Mouse (Mus musculus) frontal cortex, postnatal 25 days (tissue): ENCODE measurements around the gene Trpv2.
A peak's percentile ranks its signal among the peaks of the same experiment; 100 is the strongest.

Experiments used
- DNase-seq, 2 experiments: peaks; one replicate each; pipeline ENCODE4 v3.0.0; 2022; ENCODE audit warnings: low spot score in 2 of 2

Gene Trpv2

DNA sequence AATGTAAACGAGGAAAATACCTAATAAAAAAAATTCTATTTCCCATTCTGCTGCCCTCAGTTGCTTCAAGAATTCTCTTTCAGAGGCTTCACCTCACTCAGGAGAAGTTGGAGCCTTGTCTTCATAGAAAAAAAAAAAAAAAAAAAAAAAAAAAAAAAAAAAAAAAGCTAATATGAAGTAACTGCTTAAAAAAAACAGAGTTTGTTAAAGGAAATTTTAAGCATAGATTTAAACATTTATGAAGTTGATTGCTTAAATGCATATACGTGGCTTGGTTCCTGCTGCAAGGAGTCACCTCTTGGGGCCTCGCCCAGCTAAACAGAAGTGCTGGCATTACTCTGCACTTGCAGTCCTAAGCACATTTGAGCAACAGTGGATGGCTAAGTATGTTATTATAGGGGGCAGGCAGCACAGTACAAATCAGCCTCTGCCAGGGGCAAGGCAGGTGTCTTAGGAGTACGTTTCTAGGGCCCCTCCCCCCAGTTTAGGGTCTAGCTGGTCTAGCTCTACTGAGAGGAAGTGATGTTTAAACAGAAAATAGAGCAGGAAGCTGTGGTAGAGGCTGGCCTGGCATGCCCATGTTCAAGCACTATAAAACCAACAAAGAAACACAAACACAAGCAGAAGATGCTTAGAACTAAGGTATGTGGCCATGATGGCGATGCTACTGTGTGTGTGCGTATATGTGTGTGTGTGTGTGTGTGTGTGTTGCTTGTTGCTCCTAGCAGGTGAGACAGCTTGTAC lies at the start of gene Trpv2:
Gene Trpv2, plus strand, starts transcription at position 528 of the 744 bp plus-strand sequence.
- no peak for DNase-seq

DNA sequence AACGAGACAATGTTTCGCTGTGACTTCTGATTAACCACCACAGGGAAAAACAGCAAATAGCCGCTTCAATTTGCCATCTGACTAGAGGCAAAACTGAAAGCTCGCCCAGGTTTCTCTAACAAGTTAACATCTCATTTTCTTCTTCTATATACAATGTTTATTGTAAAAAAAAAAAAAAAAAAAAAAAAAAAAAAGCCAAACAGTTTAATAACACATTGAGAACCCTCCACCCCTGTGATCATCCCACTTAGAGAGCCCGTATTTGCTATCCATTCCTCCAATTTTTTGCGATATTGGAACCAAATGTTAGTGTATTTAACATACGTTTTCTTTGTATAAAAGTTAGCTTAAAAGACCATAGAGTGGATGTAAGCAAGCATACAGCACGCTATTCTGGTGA lies 37.2 kb upstream of the Trpv2 start:
- DNase-seq: no peak

DNA sequence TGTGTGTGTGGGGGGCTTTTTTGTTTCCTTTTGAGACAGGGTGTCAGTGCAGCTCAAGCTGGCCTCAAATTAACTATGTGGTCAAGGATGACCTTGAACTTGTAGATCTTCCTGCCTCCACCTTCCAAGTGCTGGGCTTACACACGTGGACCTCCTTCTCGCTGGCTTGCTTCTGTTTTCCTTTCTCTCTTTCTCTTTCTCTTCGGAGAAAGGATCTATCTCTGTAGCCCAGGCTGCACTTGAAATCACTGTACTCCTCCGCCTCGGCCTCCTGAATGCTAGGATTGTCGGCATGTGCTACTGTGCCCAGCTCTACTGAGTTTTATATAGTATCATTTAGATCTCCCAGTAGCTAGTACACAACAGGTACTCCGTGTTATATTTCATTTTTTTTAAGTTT lies 36.7 kb upstream of the Trpv2 start:
- DNase-seq: no peak

DNA sequence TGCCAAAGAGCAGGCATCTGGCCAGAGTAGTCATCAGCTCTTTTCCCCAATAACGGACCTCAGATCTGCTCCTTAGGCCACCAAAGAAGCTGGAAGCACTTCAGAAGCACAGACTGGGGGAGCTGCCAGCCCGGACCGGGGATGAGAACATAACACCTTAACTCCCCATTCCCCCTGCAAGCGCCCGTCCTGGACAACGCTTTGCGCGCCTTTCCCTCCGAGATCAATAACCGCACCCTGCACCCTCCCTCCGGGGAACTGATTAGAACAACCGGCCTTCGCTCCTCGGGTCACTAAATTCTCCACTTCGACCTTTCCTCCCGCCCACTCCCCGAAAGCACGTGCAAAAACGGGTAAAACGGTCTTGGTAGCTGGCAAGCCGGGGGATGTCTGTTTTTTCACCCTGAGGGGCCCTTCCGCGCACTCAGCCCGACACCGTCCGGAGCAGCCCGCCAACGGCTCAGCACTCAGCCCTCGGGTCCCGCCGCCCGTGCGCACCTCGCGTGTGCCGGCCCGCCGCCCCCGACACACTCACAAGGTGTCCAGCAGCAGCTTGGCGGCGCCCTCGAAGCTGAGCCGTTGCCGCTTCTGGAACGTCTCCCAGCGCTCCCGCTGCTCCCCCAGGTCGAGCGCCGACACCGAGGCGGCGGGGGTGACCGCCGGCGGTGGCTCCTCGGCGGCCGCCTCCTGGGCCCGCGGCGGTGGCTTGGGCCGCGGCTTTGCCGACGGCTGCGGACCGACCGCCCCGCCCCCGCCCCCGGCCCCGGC lies 35.8 kb upstream of the Trpv2 start:
- peak; percentile 29 to 41 for DNase-seq

DNA sequence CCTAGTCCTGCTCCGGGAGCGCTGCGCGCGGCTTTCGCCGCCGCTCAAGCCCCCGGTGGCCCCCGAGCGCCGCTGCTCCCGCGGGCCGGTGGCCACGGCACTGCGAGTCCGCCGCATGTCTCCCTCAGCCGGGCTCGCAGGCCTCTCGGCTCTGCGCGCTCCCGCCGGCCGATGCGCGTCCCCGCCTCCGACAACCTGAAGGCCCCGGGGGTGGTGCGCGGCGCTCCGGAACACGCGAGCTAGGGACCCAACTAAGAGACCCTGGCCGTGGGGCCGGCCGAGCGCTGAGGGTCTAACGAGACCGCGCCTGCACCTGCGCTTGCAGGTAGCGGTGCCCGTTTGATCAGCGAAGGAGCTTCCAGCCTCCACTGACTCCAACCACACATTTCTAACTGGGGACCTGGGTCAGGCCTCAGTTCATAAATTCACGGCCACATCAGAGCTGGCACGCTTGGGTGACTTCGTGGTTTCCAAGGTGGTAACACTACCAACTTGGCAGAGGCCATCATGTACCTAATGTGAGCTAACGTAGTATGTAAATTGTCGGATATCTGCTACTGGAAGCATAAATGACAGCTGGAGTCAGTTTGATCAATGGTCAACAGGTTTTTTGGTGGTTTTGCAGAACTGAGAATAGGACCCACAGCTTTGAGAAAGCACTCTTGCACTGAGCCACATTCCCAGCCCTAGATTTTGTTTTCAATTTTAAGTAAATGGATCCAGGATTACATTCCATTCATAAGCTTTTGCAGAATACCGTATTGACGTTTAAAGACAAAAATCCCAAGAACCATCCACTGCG lies 35.0 kb upstream of the Trpv2 start, which contains the start of gene Cenpv:
Gene Cenpv, minus strand, starts transcription at position 173 of the 802 bp plus-strand sequence.
- DNase-seq: peak; percentile 53 to 57

DNA sequence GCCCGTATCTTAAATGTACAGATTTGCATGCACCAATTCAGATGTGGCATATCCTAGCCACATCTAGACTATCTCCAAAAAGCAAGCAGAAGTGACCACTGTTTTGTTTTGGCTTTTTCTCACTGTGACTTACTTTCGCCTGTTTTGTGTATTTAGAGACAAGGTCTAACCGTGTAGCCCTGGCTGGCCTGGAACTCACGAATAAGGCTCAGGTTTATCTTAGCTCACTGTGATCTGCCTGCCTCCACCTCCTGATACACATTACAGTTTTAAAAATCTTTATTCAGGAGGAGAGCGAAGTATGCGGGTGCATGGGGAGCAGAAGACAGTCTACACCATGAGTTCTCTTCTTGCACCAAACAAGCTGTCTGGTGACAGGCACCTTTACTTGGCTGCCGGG lies 34.1 kb upstream of the Trpv2 start:
- DNase-seq: no peak

DNA sequence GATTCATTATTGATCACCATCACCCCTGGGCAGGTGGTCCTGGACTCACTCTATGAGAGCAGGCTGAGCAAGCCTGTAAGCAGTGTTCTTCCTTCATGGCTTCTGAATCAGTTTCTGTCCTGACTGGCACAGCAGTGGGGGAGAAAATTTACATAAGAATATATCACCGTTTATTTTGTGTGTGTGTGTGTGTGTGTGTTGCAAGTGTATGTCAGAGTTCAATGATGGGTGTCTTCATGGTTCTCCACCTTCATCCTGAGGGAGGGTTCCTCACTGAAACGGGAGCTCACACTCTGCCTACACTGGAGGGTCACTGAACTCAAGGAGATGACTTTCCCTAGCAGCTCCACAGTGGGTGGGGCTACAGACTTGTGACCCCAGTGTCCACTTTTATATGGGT lies 33.3 kb upstream of the Trpv2 start:
- no peak for DNase-seq

DNA sequence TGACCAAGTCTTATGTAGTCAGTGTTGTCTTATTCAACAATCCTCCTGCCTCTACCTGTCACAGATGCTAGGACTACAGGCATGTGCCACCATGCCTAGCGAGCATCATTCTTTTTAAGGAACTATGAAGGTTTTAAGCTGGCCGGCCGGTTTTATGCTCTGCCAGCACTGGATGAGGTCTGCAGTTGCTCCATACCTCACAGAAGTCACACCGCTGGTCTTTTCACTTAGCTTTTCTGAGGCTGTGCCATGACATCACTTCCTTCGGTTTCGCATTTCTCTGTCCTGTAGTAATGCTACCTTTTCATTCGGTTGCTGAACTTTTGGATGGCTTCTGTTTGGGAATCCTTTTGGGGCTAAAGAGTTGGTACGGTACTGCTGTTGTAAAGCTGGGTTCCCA lies 32.7 kb upstream of the Trpv2 start:
- no peak for DNase-seq

DNA sequence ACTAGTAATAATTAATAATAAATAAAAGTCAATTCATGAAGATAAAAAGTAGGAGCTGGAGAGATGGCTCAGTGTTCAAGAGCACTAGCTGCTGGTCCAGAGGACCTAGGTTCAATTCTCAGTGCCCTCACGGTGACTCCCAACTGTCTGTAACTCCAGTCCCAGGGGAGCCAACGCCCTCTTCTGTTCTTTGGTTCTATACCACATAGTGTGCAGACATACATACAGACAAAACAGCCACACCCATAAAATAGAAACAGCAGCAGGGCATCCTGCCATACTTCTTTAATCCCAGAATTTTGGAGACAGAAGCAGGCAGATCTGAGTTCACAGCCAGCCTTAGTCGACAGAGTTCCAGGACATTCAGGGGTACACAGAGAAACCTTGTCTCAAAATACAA lies 30.3 kb upstream of the Trpv2 start:
- DNase-seq: no peak

DNA sequence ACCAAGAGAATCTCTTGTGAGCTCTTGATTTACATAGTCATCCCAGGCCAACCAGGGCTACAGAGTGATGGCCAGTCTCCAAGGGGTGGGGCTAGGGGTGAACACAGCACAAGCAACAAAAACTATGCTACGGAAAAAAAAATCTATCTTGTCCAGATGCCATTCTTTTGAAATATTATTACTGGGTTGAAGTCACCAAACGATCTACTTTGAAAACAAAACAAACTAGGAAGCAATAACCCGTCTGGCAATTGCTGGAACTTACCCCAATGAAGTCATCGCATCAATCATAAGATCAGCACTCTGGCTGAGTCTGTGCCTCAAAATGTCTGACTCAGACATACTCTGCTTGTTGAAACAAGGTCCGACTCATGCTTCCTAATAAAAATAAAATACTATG lies 24.5 kb upstream of the Trpv2 start:
- no peak for DNase-seq

DNA sequence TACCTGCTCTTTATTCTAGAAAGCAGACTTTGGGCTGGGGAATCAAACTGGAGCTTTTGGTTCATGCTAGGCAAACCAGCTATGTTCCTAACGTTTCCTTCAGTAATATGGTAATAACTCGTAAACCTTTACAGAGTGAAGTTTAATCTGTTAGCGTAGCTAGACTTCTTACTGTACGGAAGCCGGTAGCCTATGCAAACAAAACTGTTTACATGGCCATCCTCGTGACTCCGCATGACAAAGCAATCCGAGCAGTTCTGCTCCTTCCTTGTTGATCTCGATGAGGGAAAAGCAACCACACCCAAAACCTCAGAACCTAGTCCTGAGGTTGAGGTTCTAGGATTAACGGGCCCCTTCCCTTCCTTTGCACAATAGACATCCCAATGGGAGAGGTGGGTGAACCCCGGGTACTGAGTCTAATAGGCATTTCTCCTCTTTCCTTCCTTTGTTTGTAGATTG lies 24.0 kb upstream of the Trpv2 start:
- no peak for DNase-seq

DNA sequence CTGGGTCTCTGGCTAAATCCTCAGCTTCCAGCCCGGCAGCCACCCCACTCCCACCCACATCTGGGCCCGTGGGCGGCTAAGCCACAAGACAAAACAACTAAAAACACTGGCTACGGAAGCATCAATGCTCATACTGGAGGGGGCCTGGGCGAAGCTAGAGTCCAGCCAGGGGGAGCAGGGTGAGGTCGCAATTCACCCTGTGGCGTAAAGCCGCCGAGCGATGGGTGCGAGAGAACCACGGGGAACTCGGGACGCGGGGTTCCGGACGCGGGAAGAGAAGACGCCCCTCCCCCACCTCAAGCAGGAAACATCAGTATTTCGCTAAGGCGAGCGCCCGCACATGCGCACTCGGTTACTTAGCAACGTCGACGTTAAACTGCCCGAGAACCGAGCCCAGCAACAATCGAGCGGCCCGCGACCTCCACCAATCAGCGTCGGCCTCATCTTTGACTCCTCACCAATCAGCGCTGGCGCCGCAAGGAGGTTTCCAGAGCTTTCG lies 23.5 kb upstream of the Trpv2 start, which contains the start of gene Ubb:
Gene Ubb, plus strand, starts transcription at position 445 of the 499 bp plus-strand sequence.
- peak; percentile 99 for DNase-seq

DNA sequence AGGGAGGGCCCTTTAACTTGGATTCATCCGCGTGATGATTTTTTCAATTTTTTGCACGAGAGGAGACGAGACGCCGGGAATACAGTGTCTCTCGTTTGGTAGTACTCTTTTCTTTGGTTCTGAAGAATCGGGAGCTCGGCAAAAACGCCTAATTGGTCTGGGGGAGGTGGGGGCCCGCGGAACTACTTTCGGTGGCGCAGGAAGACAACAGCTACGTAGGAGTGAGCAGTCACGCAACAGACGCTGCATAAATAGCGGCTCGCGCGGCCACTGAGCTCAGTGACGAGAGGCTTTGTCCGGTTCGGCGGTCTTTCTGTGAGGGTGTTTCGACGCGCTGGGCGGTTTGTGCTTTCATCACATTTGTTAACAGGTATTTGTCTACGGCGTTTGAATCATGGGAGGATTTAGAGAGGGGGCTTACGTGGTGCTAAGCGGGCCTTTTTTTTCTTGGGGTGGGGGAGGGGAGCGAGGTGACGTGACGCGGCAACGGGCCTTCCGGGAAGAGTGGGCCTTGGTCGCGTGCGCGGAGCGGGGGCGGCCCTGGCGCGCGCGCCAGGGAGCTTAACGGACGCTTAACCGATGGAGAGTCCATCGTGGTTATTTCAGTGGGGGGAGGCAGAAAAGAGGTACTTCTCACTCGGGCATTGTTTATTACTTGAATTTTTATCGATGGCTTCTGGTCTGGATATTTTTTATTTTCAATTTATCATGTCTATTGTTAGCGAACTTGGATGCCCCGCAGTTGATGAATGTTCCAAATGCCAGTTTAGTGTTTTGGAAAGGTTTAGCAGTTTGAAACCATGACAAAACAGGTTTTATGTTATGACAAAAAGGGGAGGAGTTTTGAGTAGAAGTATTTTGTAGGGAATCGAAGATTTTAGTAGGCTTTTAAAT lies 22.8 kb upstream of the Trpv2 start:
- peak; percentile 85 to 88 for DNase-seq

DNA sequence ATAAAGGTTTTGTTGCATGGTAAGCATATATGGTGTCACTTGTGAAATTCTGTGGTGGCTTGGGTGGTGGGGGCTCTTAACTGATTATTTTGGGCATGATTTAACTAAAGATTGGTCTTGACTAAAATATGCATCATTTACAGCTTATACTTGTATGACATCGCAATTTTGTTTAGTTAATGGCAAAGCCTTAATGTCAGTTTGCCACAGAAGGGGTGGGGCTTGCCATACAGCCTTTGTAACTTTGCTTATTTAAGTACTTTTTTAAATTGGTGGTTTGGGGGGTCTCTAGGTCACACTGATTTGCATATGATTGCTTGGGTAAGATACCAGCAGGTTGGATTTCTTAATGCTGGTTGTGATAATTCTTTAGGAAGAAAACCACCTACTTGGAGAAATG lies 21.1 kb upstream of the Trpv2 start:
- no peak for DNase-seq

DNA sequence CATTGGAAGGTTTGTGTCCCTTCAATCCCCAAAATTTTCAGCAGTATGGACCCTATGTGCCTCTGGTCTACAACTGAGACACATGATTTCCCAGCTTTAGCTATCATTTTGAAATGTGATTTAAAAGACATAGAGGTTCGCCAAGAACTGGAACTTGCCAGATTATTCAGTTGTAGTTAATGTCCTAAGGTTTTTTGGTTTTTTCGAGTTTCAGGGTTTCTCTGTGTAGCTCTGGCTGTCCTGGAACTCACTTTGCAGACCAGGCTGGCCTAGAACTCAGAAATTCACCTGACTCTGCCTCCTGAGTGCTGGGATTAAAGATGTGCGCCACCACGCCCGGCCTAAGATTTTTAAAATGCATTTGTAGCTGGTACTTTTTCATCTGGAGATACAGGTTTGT lies 20.7 kb upstream of the Trpv2 start:
- DNase-seq: no peak

DNA sequence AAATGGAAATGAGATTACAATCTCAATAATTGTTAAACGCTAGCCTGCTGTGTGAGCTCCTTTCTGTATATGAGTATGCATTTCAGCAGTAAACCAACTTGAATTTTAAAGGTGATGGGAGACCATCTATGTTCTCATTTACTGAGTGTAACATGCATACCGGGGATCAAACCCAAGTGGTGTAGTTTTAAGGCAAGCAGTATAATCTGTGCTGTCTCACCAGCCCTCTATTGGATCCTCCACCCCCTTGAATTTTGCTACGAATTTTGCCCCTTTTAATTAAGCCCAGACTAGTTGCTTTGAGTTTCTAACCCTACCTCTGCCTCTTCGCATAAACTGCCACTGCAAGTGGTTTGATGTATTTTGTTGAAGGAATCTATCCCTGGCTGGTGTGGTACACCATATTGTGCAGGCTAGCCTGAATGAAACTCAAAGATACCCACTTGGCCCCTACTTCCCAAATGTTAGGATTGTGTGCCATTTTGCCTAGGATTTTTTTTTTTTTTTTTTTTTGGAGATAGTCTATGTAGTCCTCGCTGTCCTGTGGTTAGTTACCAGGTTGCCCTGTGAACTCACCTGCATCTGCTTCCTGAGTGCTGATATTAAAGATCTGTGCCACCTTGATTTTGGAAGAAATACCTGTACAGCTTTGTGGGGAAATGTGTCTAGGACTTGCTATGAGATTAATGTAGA lies 20.0 kb upstream of the Trpv2 start:
- no peak for DNase-seq

DNA sequence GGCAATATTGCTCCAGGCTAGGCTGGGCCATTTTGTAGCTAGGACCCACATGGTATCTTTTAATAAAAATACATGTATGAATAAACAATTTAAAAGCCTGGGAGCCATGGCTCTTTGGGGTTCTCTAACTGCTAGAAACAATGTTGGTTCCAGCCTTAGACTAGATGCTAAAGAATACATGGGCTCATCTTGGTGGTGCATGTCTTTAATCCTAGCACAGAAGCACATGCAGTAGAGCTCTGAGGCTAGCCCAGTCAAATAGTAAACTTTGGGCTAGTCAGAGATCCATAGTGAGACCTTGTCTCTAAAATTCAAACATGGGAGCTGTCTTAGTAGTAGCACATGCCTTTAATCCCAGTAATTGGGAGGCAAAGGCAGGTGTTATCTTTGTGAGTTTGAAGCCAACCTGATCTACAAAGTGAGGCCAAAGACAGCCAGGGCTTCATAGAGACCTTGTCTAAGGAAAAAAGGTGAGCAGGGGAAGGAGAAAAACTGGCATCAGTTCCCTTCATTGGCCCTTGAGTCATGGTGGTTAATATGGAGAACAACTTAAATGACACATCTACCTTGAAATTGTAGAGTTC lies 19.3 kb upstream of the Trpv2 start:
- no peak for DNase-seq

DNA sequence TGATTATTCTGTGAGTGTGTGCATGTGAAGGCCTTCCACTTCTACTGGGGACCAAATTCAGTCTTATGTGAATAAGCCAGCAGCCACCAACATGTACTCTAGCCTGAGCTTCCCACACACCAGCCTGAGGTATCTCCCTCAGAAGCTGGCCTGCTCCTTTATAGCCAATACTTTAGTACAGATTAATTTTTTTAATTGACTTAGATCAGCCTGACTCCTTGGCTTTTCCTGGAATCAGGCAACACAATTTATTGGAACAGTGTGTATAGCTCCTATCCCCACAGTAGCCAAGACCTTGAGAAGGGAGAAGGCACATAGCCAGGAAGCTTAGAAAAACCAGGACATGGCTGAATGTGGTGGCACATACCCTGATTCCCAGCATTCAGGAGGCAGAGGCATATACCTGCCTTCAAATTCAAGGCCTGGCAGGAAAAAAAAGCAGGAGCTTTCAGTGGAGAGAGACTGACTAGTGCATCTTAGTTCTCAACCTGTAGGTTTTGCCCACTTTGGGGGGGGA lies 18.3 kb upstream of the Trpv2 start:
- no peak for DNase-seq

DNA sequence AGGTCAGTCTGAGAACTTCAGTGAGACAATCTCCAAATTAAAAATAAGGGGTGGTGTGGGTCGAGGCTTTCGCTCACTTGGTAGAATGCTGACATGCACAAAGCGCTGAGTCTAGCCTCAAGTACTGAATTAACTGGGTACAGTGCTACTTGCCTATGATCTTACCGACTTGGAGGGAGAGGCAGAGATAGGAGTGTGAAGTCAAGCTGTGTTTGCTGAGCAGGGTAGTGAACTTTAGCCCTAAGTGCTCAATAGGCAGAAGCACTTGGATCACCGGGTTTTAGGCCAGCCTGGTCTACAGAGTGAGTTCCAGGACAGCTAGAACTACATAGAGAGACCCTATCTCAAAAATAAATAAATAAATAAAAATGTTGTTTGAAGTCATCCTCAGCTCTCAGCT lies 17.1 kb upstream of the Trpv2 start:
- DNase-seq: no peak

DNA sequence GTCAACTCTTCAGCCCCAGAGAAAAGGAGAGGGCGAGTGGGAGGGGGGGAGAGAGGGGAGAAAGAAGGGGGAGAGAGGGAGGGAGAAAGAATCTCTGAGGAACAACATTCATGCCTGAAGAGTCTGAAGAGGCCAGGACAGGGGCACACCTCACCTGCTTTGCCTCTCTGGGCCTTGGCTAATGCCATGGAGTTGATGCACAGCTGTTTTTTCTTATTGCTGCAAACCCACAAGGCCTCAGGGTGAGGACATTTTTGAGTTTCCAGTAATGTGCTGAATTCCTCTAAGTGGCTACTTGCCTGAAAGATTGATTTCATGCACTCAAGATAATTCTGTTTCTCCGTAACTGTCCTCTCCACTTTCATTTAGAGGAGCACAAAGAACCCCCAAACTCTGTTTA lies 16.1 kb upstream of the Trpv2 start:
- no peak for DNase-seq
